Mouse (Mus musculus): ENCODE measurements around the gene Lgalsl. TPM values are rescaled to one million over a fixed set of nuclear protein-coding genes. Genes with fewer than 3 reads are reported as not detected.

Lgalsl gene
- 36.5 and 37.4 TPM in 2 replicates for polyA plus RNA-seq (2015; fragmentation: Nextera tagmentation; extraction: Ambion mirVana)

DNA sequence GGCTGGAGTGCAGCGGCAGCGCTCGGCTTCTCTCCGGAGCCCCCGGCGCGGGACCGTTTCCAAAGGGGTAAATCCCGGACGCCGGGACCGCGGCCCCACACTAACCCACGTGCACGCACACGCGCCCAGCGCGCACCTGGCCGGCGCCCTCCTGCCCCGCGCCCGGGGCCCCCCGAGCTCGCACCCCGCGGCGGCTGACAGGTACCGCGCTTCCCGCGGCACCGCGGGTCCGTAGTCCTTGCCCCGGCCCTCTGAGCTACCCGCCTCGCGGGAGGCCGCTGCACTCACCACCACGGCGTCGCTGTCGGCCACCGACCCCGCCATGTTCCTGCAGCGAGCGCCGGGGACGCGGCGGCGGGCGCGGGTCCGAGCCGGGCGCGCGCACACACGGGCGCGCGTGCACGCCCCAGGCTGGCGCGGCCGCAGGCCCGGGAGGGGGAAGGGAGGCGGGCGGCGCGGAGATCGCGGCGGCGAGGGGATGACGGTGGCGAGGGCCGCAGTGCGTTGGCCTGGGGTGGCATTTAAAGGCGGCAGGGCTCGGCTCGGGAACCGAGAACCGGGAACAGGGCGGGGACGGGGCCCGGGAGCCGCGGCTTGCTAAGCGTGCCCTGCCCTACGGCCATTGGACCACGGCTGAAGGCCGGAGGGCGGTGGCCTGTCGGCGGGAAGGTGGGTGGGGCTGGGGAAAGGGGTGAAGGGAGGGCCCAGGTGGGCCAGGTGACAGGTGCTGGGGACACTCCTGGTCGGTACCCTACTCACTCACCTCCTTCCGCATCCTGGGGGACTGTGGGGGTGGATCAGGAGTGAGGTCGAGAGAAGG, at the start of gene Lgalsl:
Gene Lgalsl (minus strand): TSS at position 371 of the 820 bp plus-strand sequence.
- Histone ChIP-seq H3K27me3 (0 out of 2 replicates have a peak, but pooled peaks cover 6% of the 10 kb centered on the region), H3K9me3 (no peaks in the 10 kb centered on the region)
- WGBS = under 1% methylated on average over 92 of the region's 102 CpGs

DNA sequence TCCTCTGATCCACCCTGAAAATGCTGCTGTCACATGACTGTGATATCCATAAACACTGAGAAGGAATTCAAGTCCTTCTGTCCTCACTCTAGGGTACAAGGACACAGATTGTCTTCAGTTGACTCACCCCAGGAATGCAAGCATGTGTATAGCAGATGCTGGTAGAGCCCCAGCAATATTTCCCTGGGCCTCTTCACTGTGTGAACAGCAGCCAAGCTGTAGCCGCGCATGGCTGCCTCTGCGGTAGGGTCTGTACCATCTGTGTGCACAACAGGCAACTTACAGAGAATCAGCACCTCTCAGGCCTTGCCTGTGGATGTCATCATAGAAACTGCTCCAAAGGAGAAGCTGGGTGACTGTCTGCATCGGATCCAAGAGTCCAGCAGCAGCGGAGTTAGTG, 47.8 kb upstream of the Lgalsl start:
- H3K36me3 ChIP-seq = no peaks in the 10 kb centered on the region
- H3K27me3 ChIP-seq = no peaks in the 10 kb centered on the region
- H3K4me2 ChIP-seq (replicated peaks) = no peak overlapping the region
- H3K4me1 ChIP-seq = peaks cover 4% of the 10 kb centered on the region; the same call in 1 of the 2 replicates
- H3K9ac ChIP-seq = no peak overlapping the region
- peak; percentile 59 for ATAC-seq (ENCODE audit: low FRiP score, low read depth)
- WGBS = 79% methylated on average over 5 of the region's 5 CpGs
- no peak overlapping the region for H3K4me3 ChIP-seq
- no peaks in the 10 kb centered on the region for H3K9me3 ChIP-seq
- no peak overlapping the region for H3K27ac ChIP-seq

More for the DNA sequence above, at the start of gene Lgalsl:
- Histone ChIP-seq H3K4me2 (replicated peaks) (peak within 1 kb of the TSS; percentile 88), H3K4me3 (peak within 1 kb of the TSS; percentile 78), H3K36me3 (peaks cover 23% of the 10 kb centered on the region), H3K9ac (peak within 1 kb of the TSS; percentile 89), H3K4me1 (peaks cover 28% of the 10 kb centered on the region), H3K27ac (peak within 1 kb of the TSS; percentile 55)
- peak; percentile 79 for ATAC-seq (ENCODE audit: low FRiP score, low read depth)

DNA sequence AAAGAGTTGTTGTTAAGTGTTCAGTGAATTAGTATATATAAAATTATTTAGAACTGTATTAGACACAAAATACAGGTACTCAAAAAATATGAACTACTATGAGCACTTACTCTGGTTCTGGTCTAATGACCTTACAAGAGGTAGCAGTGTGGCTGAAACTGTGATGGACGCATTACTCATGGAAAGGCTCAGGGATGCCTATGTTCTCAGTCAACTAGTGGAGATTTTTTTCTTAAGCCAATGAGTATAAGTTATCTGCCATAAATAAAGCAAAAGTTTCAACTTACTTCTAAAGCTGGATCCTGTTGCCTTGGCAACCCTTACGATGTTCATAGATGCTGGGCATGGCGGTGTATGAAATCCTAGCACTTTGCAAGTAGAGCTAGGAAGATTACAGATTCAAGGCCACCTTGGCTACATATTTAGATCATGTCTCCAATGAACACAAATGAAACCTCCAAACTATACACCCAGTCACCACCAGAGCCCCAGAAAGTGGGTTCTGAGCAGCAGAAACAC, 46.8 kb upstream of the Lgalsl start:
- H3K9me3 ChIP-seq = no peaks in the 10 kb centered on the region
- no peak overlapping the region for H3K27ac ChIP-seq
- no peak for ATAC-seq (ENCODE audit: low FRiP score, low read depth)
- WGBS = 89% methylated on average over 3 of the region's 3 CpGs
- H3K36me3 ChIP-seq = no peaks in the 10 kb centered on the region
- no peak overlapping the region for H3K9ac ChIP-seq
- H3K4me1 ChIP-seq = peaks cover 4% of the 10 kb centered on the region; the same call in 1 of the 2 replicates
- H3K4me3 ChIP-seq = no peak overlapping the region
- no peak overlapping the region for H3K4me2 ChIP-seq (replicated peaks)
- no peaks in the 10 kb centered on the region for H3K27me3 ChIP-seq

DNA sequence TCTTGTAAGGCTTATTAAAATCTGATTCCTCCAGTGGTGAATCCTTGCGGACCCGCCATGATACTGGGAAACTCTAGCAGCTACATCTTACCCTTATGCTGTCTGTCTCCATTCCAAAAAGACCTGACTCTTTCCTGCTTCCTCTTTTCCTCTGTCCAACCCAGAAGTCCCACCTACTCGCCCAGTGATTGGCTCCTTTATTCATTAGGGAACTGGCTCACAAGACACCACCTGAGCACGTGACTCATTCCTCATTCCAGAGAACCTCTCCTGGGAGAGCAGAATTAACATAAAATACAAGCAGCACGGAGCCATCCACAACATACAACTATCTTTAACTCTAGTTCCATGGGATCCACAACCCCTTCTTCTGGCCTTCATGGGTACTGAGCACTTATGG, 42.5 kb upstream of the Lgalsl start:
- Histone ChIP-seq H3K27me3 (no peaks in the 10 kb centered on the region), H3K9ac (no peak overlapping the region), H3K4me3 (no peak overlapping the region), H3K9me3 (no peaks in the 10 kb centered on the region), H3K36me3 (no peaks in the 10 kb centered on the region), H3K27ac (no peak overlapping the region), H3K4me1 (no peaks in the 10 kb centered on the region), H3K4me2 (replicated peaks) (no peak overlapping the region)
- 63% methylated on average over 5 of the region's 5 CpGs for WGBS
- ATAC-seq (ENCODE audit: low FRiP score, low read depth) = no peak

DNA sequence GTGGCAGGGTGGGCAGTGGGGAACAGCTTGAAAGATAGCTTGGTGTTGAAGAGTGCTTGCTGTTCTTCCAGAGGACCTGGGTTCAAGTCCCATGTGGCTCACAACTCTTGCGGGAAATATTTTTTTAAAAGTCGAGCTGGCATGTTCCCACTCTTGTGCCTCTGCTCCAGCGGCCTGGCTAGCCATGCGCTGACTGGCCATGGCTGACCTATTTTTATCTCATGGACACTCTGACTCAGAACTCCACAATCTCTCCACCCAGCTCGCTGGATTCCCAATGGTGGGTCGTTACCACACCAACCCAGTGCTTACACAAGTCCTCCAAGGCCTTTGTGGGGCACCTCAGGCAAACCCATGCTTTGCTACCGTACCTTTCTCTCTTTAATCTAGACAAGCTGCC, 42.1 kb upstream of the Lgalsl start:
- no peaks in the 10 kb centered on the region for H3K4me1 ChIP-seq
- H3K9me3 ChIP-seq = no peaks in the 10 kb centered on the region
- H3K4me2 ChIP-seq (replicated peaks) = no peak overlapping the region
- 85% methylated on average over 7 of the region's 7 CpGs for WGBS
- H3K9ac ChIP-seq = no peak overlapping the region
- no peak for ATAC-seq (ENCODE audit: low FRiP score, low read depth)
- no peak overlapping the region for H3K27ac ChIP-seq
- no peaks in the 10 kb centered on the region for H3K27me3 ChIP-seq
- H3K4me3 ChIP-seq = no peak overlapping the region
- H3K36me3 ChIP-seq = no peaks in the 10 kb centered on the region

DNA sequence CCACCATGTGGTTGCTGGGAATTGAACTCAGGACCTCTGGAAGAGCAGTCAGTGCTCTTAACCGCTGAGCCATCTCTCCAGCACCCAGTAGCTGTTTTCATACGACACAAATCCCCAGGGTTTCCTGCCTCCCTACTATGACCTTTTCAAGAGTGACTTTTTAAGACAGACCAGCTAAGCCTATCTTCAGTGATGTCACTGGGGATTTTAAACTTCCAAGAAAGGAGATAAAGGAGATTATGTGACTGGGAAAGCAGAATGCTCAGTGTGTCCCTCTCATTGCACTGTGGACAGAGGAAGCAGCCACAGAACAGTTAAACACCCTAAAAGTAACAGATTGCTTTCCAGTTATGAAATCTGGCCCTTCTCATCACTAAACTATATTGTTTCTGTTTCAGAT, 41.6 kb upstream of the Lgalsl start:
- Histone ChIP-seq H3K36me3 (no peaks in the 10 kb centered on the region), H3K4me1 (no peaks in the 10 kb centered on the region), H3K27me3 (no peaks in the 10 kb centered on the region), H3K27ac (no peak overlapping the region), H3K9me3 (no peaks in the 10 kb centered on the region), H3K4me3 (no peak overlapping the region), H3K4me2 (replicated peaks) (no peak overlapping the region), H3K9ac (no peak overlapping the region)
- ATAC-seq (ENCODE audit: low FRiP score, low read depth) = no peak
- WGBS = 84% methylated on average over 2 of the region's 2 CpGs

DNA sequence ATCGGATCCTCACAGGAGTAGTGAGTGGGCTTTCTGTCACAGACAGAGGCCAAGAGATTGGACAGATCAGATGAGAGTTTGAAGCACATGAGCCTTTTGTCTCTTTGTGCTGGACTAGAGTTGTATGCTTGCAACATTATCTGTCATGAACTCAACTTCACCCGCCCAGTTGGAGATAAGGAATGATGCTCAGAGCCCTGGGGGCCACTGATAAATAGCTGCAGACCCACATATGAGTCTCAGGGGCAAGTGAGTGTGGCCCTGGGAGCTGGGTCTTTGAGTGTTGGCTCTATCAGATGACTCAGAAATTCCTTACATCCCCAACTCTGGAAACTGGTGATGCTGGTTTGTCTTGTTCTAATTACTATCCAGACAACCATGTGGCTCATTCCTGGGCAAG, 39.1 kb upstream of the Lgalsl start:
- H3K4me3 ChIP-seq = no peak overlapping the region
- no peaks in the 10 kb centered on the region for H3K36me3 ChIP-seq
- no peaks in the 10 kb centered on the region for H3K4me1 ChIP-seq
- H3K9ac ChIP-seq = no peak overlapping the region
- no peak overlapping the region for H3K27ac ChIP-seq
- WGBS = 78% methylated on average over 2 of the region's 2 CpGs
- H3K27me3 ChIP-seq = no peaks in the 10 kb centered on the region
- H3K4me2 ChIP-seq (replicated peaks) = no peak overlapping the region
- H3K9me3 ChIP-seq = no peaks in the 10 kb centered on the region
- no peak for ATAC-seq (ENCODE audit: low FRiP score, low read depth)

DNA sequence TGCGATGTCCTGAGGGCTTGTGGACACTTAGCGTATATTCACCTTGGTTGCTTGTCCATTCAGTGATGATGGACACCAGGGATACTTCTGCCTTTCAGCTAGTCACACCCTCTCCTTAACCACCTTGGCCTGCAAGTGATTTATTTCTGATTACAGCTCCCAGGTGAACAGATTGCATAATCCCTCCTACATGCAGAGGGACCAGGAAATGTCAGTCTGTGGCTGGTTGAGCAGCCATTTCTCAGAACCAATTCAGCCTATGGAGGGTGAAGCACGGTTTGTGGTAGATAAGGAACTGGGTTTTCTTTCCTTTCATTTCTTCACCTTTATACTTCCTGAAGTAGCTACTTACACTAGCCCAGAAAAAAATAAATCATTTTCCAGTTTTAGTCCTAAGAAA, 34.6 kb upstream of the Lgalsl start:
- Histone ChIP-seq H3K4me1 (0 out of 2 replicates have a peak, but pooled peaks cover 2% of the 10 kb centered on the region), H3K36me3 (no peaks in the 10 kb centered on the region), H3K4me2 (replicated peaks) (no peak overlapping the region), H3K9ac (no peak overlapping the region), H3K9me3 (no peaks in the 10 kb centered on the region), H3K27ac (no peak overlapping the region), H3K27me3 (no peaks in the 10 kb centered on the region), H3K4me3 (no peak overlapping the region)
- WGBS = 87% methylated on average over 3 of the region's 3 CpGs
- no peak for ATAC-seq (ENCODE audit: low FRiP score, low read depth)

DNA sequence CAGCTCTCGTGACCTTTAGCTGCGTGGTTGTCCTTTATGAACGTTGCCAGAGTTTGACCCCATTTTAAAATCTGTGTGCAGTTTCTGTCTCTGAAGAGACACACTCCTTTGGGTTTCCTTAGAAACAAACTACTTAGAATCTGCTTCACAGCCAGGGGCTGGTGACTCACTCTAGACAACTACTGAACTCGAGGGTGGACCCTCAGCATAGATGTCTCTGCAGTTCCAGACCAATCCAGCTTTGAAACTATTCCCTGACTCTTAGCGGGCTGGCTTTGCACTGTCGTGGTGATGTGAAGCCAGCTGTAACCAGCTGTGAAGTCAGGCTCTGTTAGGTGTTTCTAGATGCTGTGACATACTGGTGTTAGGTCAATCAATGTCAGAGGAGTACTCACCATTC, 33.8 kb upstream of the Lgalsl start:
- H3K36me3 ChIP-seq = no peaks in the 10 kb centered on the region
- H3K27me3 ChIP-seq = no peaks in the 10 kb centered on the region
- WGBS = 74% methylated on average over 6 of the region's 6 CpGs
- no peak overlapping the region for H3K27ac ChIP-seq
- H3K4me3 ChIP-seq = no peak overlapping the region
- H3K9me3 ChIP-seq = no peaks in the 10 kb centered on the region
- H3K9ac ChIP-seq = no peak overlapping the region
- no peak overlapping the region for H3K4me2 ChIP-seq (replicated peaks)
- no peak for ATAC-seq (ENCODE audit: low FRiP score, low read depth)
- H3K4me1 ChIP-seq = peaks cover 10% of the 10 kb centered on the region

DNA sequence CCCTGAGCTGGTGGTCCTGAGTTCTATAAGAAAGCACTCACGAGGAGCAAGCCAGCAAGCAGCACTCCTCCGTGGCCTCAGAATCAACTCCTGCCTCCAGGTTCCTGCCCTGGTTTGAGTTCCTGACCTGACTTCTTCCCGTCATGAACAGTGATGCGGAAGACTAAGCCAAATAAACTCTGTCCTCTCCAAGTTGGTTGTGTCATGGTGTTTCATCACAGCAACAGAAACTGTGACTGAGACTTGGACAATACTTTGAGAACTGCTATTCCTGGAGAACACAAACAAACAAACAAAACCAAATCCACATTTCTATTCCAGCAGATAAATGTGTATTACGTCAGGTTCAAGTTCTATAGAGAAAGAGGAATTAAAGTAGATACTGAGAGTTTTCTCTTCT, 31.2 kb upstream of the Lgalsl start:
- Histone ChIP-seq H3K4me3 (no peak overlapping the region), H3K9me3 (no peaks in the 10 kb centered on the region), H3K27ac (no peak overlapping the region), H3K4me2 (replicated peaks) (no peak overlapping the region), H3K36me3 (no peaks in the 10 kb centered on the region), H3K9ac (no peak overlapping the region), H3K27me3 (no peaks in the 10 kb centered on the region), H3K4me1 (peaks cover 31% of the 10 kb centered on the region)
- ATAC-seq (ENCODE audit: low FRiP score, low read depth) = no peak
- WGBS = 85% methylated on average over 5 of the region's 5 CpGs

DNA sequence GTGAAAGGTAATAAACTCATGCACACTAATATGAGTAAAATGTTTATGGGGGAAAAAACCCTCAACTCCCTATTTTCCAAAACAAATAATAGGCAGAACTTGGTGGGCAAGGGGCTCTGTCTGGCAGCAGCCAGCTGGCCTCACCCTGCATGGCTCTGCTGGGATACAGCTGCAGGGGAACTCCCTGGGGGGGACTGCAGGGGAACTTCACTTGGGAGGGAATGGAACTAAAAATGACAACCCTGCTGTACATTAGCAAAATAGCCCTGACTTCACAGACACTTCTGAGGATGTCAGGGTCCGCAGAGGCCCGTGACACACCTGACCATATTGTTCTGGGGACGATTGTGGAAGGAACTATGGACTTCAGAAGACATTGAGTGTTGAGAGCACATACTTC, 29.5 kb upstream of the Lgalsl start:
- ATAC-seq (ENCODE audit: low FRiP score, low read depth) = no peak
- Histone ChIP-seq H3K27me3 (no peaks in the 10 kb centered on the region), H3K36me3 (no peaks in the 10 kb centered on the region), H3K4me1 (peaks cover 46% of the 10 kb centered on the region), H3K4me2 (replicated peaks) (no peak overlapping the region), H3K9ac (no peak overlapping the region), H3K9me3 (no peaks in the 10 kb centered on the region), H3K4me3 (no peak overlapping the region), H3K27ac (no peak overlapping the region)
- 89% methylated on average over 3 of the region's 3 CpGs for WGBS

DNA sequence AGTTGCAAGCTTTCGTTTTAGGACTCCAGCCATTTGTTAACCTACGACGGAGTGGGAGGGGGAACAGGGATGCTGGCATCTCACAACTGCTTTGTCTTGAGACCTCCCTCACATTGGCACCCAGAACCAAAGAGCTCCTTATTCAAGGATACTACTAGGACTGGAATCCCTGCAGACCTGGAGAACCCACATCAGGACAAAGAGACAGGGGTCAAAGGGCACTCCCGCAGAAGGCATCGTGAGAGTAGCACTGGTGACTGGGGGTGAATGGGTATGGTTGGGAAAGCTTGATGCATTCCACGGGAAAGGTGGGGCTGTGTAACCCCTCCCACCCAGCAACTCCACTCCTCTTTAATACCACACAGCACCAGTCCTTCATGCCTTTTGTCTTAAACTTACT, 29.0 kb upstream of the Lgalsl start:
- no peak overlapping the region for H3K9ac ChIP-seq
- H3K4me3 ChIP-seq = no peak overlapping the region
- H3K4me2 ChIP-seq (replicated peaks) = peak overlapping the region; percentile 36
- no peaks in the 10 kb centered on the region for H3K9me3 ChIP-seq
- 0 out of 2 replicates have a peak, but pooled peaks have one; percentile 5 for ATAC-seq (ENCODE audit: low FRiP score, low read depth)
- no peaks in the 10 kb centered on the region for H3K27me3 ChIP-seq
- no peaks in the 10 kb centered on the region for H3K36me3 ChIP-seq
- H3K27ac ChIP-seq = peak overlapping the region; percentile 81
- WGBS = 53% methylated on average over 6 of the region's 6 CpGs
- H3K4me1 ChIP-seq = peaks cover 48% of the 10 kb centered on the region

Data from limb, embryonic 13.5 days (tissue).